Mouse (Mus musculus) lung, adult 18-20 months (tissue): Measurements from ENCODE around the gene Epx.
A peak's percentile ranks its signal among the peaks of the same experiment; 100 is the strongest.

Experiments
- DNase-seq, 2 experiments: peaks; one replicate each; pipeline ENCODE4 v3.0.0; 2022; ENCODE audit warnings: mixed read lengths in 2 of 2

Gene Epx

DNA sequence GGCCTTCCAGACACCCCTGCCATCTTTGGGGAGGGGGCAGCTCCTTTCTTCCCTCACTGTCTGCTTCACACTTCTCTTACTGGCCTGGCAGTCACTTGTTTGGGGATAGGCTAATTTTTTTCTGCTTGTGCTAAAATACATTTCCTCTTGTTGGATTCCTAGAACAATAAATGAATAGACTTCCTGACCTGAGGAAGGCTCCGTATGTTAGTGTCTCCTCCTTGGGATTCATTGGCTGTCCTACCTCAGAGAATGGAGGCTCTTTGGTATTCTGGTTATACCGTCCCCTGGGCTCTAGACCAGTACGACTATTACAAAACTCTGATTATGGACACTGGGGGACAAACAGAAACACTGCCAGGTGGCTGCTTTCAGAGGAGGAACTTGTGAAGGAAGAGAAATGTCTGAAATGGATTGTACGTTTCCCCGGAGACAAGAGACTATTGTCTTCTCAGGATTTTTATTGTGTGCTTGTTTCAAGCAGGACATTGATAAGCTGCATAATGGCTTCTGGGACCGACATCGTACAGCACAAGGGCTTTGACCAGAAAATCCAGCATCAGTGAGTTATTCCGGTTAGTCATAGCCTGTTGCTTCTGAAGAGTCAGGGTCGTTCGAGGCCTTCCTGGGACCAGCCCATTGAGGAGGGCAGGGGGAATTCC lies 47.0 kb downstream of the Epx start, which contains the start of gene Lpo:
TSS of gene Lpo (minus strand) at position 51 of the 662 bp plus-strand sequence.
- no peak for DNase-seq

DNA sequence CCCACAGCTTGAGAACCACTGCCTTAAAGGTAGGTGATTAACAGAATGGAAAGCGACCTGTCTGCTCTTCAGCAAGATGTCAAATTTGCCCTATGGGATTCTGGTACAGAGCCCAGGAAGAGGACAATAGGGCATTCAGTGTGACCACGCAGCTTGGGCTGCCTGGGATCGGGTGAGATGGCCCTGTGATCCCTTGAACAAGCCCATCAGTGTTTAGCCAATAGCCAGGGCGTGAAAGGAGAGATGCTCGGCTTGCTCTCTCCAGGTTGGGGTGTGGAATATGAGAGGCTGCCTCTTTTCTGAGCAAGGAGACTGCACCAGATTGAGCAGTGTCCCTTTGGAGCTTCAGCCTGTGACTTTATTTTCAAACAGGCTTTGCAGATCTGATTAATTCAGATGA lies 53.8 kb downstream of the Epx start:
- no peak for DNase-seq

DNA sequence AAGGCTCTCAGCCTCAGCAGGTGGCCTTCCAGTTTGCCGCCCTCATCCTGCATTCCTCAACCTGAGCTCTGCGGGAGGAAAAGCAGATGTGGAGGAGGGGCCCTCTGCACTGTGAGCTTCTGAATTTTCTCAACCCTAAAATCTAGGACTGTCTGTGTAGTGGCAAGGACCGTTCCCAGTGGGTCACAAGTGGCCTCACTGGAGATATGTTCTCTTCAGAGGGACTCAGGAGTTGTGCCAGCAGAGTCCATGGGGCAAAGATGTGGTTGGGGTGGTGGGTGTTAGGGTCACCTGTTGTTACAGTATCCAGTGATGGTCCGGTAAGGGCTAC lies 57.9 kb downstream of the Epx start:
- no peak for DNase-seq

DNA sequence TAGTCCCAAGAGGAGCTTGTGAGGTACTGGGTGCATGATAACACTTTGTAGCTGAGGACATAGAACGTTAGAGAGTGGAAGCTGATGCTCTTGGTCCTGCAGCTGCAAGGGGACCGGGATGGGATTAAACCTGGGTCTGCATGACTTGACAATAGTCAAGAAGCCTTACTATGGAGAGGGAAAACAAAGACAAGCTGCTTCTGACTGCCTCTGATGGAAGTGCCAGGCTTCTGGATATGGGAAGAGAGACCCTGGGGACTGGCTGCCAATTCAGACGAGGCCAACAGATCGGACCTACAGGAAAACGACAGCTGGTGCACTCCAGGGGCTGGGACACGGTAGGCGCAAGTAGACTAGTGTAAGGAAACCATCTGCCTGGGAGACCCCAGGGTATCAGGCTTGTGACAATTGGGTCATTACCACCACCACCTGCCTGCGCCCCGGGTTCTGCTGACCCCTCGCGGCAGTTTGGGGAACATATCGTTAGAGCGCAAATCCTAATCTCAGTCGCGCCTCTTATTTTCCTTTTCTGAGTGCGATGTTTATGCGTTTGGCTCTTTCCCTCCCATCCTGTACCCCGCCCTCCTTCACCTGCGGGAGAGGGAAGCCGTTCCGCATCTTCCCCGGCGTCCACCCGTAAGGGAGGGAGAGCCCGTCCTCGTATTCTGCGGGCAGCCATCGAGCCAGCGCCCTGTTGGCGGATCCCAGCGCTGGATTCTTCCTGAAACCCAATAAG lies 58.5 kb downstream of the Epx start:
- DNase-seq: peak; percentile 4 to 5

DNA sequence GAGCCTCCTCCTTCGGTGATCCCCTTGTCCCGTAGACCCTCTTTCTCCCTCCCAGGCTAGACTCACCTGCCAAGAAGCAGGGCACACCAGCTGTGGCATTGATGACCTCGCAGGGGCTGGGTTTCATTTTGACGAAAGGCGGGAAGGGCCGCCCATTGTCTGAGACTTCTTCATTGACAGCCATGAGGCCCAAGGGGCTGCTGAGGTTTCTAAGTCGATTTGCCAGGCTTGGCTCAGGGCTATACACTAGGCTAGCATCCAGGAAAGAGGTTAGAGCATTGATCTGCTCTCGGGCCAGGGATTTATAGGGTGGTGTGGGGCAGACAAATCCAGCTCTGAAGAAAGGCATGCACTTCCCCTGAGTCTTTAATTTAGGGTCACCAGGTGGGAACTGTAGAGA lies 60.5 kb downstream of the Epx start:
- DNase-seq: no peak
